Mouse (Mus musculus): ENCODE results near the gene Tpra1. TPM values are rescaled to one million over a fixed set of nuclear protein-coding genes. Genes with fewer than 3 reads are reported as not detected.

The Tpra1 gene
- total RNA-seq, 2 experiments from 2014 or later: 39.2 to 46.8 TPM

GRCm38 (mm10) chr6:88940090-88940916 is 38.3 kb downstream of the Tpra1 start:
- DNase-seq (ENCODE audit: low spot score in 2 of 2): peak in 1 of 2 experiments; percentile 58
- intact Hi-C loops (cut with DNase I): no loop called here

DNA sequence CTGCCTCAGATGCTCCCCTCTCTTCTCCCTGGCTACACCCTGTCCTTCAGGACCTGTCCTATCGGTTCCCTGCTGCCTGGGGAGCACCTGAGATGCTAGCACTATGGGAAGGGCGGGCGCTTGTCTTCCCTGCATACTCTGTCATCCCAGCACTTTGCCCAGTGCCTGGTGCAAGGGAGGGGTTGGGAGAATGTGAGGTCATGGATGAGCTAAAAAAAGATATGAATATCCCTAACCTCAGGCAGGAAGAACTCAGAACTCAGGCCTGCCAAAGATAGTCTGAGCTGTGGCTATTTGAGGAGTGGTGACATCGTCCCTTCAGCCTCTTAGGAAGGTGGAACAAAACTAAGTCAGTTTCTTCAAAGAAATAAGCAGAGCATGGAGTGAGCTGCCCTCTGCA is 39.6 kb downstream of the Tpra1 start:
- intact Hi-C loops (cut with DNase I): no loop called here

GRCm38 (mm10) chr6:88942595-88942994 is 40.5 kb downstream of the Tpra1 start:
- peak; percentile 53 to 61 for DNase-seq (ENCODE audit: low spot score in 2 of 2)
- intact Hi-C loops (cut with DNase I): no loop called here

More for the DNA sequence above, 39.6 kb downstream of the Tpra1 start:
- no peak for DNase-seq (ENCODE audit: low spot score in 2 of 2)

GRCm38 (mm10) chr6:88943666-88944065 is 41.6 kb downstream of the Tpra1 start:
- intact Hi-C loops (cut with DNase I): no loop called here
- DNase-seq (ENCODE audit: low spot score in 2 of 2): no peak

- intact Hi-C loops (cut with DNase I): no loop called here
- no peak for DNase-seq (ENCODE audit: low spot score in 2 of 2)
These were observed 44.4 kb downstream of the Tpra1 start for GRCm38 (mm10) chr6:88946442-88946841.

DNA sequence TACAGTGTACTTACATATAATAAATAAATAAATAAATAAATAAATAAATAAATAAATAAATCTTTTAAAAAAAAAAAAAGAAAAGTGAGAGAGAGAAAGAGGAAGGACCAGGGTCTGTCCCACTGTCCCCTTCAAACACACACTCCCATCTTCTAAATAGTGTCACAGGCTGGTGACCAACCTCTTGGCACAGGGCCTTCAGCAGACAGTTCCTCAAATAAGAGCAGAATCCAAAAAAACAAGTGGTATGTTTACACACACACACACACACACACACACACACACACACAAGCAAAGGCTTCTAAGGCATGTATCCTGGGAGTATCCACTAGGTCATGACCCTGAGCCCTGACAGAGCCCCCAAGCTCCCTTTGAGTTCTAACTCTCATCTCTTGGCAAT is 45.7 kb downstream of the Tpra1 start:
- no peak for DNase-seq (ENCODE audit: low spot score in 2 of 2)
- intact Hi-C loops (cut with DNase I): no loop called here

DNA sequence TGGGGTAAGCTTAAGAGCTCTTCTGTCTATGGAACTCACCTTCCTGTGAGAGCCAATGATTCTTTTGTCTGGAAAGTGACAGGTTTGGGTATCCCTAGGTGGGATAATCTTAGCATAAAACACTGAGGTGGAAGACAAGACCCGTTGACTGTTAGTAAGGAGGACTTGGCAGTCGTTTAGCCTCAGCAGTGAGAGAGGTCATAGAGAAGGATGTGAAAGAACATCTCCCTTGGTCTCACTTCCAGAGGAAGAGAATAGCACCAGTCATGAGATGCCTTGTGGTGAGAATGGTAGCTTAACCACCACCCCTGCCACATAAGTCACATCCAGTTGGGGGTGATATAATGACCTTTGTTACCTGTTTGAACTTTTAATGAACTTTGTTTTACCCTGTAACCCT is 54.7 kb downstream of the Tpra1 start:
- intact Hi-C loops (cut with DNase I): no loop called here

DNA sequence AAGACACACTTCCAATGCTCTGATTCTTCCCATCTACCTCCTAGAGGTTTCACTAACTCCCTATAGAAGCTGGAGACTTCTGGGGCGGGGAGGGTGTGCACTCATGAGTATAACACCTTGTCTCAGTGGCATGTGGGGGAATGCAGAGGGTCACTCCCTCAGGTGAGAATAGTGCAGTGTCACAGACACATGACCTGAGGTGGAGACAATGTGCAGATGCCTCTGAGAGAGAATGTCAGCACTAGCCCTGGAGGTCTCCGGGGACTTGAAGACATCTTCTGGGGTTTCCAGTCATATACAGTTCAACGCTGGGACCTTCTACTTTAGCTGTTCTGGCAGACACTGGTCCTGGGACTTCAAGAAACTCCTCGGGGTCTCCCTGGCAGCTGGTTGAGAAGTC is 55.3 kb downstream of the Tpra1 start:
- DNase-seq (ENCODE audit: low spot score in 2 of 2): no peak
- intact Hi-C loops (cut with DNase I): no loop called here

More for the DNA sequence above, 54.7 kb downstream of the Tpra1 start:
- DNase-seq (ENCODE audit: low spot score in 2 of 2): no peak

DNA sequence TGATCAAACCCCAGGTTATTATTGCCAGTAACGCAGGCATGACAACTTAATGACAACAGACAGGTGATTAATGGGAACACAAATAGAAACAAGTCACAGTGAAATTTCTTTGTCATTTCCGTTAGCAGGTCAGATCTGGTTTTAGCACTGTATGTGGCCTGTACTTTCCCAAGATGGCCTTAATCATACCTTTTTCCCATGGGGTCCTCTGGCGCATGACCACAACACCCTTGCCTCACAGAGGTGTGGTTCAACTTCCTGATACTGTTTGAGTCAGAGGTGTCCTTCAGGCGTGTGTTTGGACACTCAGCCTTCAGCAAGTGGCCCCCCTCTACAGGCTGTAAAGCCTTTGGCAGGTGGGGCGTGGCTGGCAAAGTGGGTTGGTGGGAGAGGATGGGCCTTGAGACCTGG is 55.8 kb downstream of the Tpra1 start:
- intact Hi-C loops (cut with DNase I): no loop called here

DNA sequence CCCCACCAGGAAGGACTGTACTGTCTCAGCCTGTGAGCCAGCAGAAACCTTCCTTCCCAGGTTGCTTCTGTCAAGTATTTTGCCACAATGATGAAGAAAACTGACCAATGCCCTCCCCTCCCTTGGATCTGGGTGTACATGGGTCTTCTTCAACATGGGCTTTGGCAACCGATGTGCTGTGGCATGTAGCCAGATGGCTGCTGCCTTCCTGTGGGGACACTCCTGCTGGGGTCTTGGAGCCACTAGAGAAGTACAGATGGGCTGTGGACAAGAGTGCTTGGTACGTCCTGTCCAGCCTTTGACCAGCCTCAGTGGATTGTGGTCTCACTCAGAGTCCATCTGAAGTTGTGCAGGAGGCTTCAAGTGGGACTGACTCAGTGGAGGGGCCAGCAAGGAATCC is 56.3 kb downstream of the Tpra1 start:
- no peak for DNase-seq (ENCODE audit: low spot score in 2 of 2)
- intact Hi-C loops (cut with DNase I): no loop called here

More for the DNA sequence above, 55.8 kb downstream of the Tpra1 start:
- DNase-seq (ENCODE audit: low spot score in 2 of 2): no peak

DNA sequence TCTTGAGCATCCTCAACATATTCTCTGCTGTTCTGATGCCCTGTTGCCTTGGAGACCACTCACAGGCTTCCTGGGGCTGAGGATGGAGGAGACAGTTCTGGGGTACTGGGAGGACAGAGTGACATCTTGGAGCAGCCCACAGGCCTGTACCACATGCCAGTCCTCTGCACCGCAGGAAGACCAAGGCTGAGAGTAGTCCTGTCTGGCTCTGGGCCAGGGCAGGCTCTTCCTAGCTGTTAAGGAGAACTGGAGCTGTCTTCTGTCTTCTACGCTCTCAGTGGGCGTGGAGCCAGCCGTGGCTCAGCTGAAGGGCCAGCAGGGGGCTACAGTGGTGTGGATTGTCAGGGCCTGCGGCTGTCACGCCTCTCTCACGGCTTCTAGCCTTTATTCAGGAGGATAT is 57.8 kb downstream of the Tpra1 start:
- DNase-seq (ENCODE audit: low spot score in 2 of 2): peak; percentile 71 to 82
- intact Hi-C loops (cut with DNase I): no loop called here

DNA sequence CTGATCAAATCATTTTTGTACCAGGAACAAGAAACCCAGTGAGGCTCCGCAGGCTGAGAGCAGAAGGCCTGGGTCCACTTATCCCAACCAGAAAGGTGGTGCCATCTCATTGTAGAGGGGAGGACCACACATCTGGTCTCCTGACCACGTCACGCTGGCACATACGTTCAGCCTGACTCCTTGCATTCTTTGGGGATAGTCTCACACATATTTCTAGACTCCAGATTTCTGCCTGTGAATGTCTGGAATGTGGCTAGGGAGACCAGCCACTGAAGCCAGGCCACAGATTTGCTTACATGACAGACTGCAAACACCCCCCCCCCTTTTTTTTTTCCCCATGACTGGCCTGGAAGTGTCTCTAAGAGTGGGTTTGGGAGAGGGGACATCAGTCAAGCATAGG is 58.9 kb downstream of the Tpra1 start:
- DNase-seq (ENCODE audit: low spot score in 2 of 2): no peak
- intact Hi-C loops (cut with DNase I): no loop called here

Other genes starting within 250 kb of the Tpra1 start
- gene Mgll, start 177.8 kb upstream of the Tpra1 start, total RNA-seq (2021): 100 to 1,000 TPM; 185 to 205 TPM
- gene Abtb1, start 60.3 kb upstream of the Tpra1 start, total RNA-seq (2021): 10 to 100 TPM; 34.8 to 35.3 TPM
- gene Podxl2, start 27.2 kb upstream of the Tpra1 start, total RNA-seq (2021): 100 to 1,000 TPM; 173 to 180 TPM
- gene Mcm2, start 3.5 kb upstream of the Tpra1 start, total RNA-seq (2021): 1 to 10 TPM; 3.2 to 4.9 TPM

All from left cerebral cortex, postnatal 25 days (tissue).